Mouse (Mus musculus): Measurements from ENCODE around the gene S100pbp. TPM values are rescaled to one million over a fixed set of nuclear protein-coding genes. Genes with fewer than 3 reads are reported as not detected.

The S100pbp gene
- polyA plus RNA-seq, 1 experiment from 2014 or later, result 3.7 TPM

GRCm38 (mm10) chr4:129194280-129194679, 4.8 kb upstream of the S100pbp start:
- ATAC-seq (ENCODE audit: low FRiP score, low TSS enrichment), result no peak
- Histone ChIP-seq H3K4me1 (replicated peaks; ENCODE audit: control insufficient read depth, insufficient read depth) (peaks cover 5% of the 10 kb centered on the region; the same call in 1 of the 2 replicates), H3K4me2 (replicated peaks; ENCODE audit: low read depth) (no peak overlapping the region), H3K9me3 (ENCODE audit: control insufficient read depth, low read length) (no peaks in the 10 kb centered on the region), H3K27ac (replicated peaks) (no peak overlapping the region), H3K27me3 (ENCODE audit: control insufficient read depth, insufficient read depth, low read length) (no peaks in the 10 kb centered on the region), H3K4me3 (ENCODE audit: low read depth, low read length) (no peak overlapping the region), H3K36me3 (ENCODE audit: control insufficient read depth, insufficient read depth, low read length) (peaks cover 6% of the 10 kb centered on the region; the same call in 1 of the 2 replicates), H3K9ac (ENCODE audit: low read length) (no peak overlapping the region)
- TF ChIP-seq EP300 (optimal IDR thresholded peaks at IDR 0.05) (no peak), CTCF (IDR thresholded peaks at IDR 0.05; ENCODE audit: low read depth) (no peak)
- no peak for DNase-seq (ENCODE audit: low spot score)
- WGBS, result 90% methylated on average over 1 of the region's 1 CpGs

- no peak for ATAC-seq (ENCODE audit: low FRiP score, low TSS enrichment)
- Histone ChIP-seq H3K9me3 (ENCODE audit: control insufficient read depth, low read length) (no peaks in the 10 kb centered on the region), H3K27ac (replicated peaks) (no peak overlapping the region), H3K4me1 (replicated peaks; ENCODE audit: control insufficient read depth, insufficient read depth) (peaks cover 5% of the 10 kb centered on the region; the same call in 1 of the 2 replicates), H3K4me2 (replicated peaks; ENCODE audit: low read depth) (no peak overlapping the region), H3K27me3 (ENCODE audit: control insufficient read depth, insufficient read depth, low read length) (no peaks in the 10 kb centered on the region), H3K36me3 (ENCODE audit: control insufficient read depth, insufficient read depth, low read length) (no peaks in the 10 kb centered on the region; the same call in 1 of the 2 replicates), H3K4me3 (ENCODE audit: low read depth, low read length) (no peak overlapping the region), H3K9ac (ENCODE audit: low read length) (no peak overlapping the region)
- no peak for DNase-seq (ENCODE audit: low spot score)
- TF ChIP-seq EP300 (optimal IDR thresholded peaks at IDR 0.05), result no peak
- TF ChIP-seq CTCF (IDR thresholded peaks at IDR 0.05; ENCODE audit: low read depth), result no peak
- 70% methylated on average over 5 of the region's 5 CpGs for WGBS
These were observed 2.2 kb upstream of the S100pbp start for GRCm38 (mm10) chr4:129191691-129192090.

- WGBS, result 2% methylated on average over 12 of the region's 12 CpGs
- H3K9me3 ChIP-seq (ENCODE audit: control insufficient read depth, low read length), result no peaks in the 10 kb centered on the region
- peak overlapping the region; percentile 63 for H3K9ac ChIP-seq (ENCODE audit: low read length)
- peak overlapping the region; percentile 87 for H3K27ac ChIP-seq (replicated peaks)
- H3K4me2 ChIP-seq (replicated peaks; ENCODE audit: low read depth), result peak overlapping the region; percentile 66
- H3K27me3 ChIP-seq (ENCODE audit: control insufficient read depth, insufficient read depth, low read length), result no peaks in the 10 kb centered on the region
- ATAC-seq (ENCODE audit: low FRiP score, low TSS enrichment) (peak; percentile 12; the same call in 1 of the 2 replicates), DNase-seq (ENCODE audit: low spot score) (peak; percentile 31)
- H3K4me3 ChIP-seq (ENCODE audit: low read depth, low read length), result peak overlapping the region; percentile 64
- no peaks in the 10 kb centered on the region for H3K36me3 ChIP-seq (ENCODE audit: control insufficient read depth, insufficient read depth, low read length)
- H3K4me1 ChIP-seq (replicated peaks; ENCODE audit: control insufficient read depth, insufficient read depth), result peaks cover 5% of the 10 kb centered on the region; the same call in 1 of the 2 replicates
- TF ChIP-seq CTCF (IDR thresholded peaks at IDR 0.05; ENCODE audit: low read depth) (no peak), EP300 (optimal IDR thresholded peaks at IDR 0.05) (no peak)
These were observed 1.0 kb upstream of the S100pbp start for GRCm38 (mm10) chr4:129190538-129190937.

GRCm38 (mm10) chr4:129188803-129189541, 555 bp downstream of the S100pbp start:
- no peaks in the 10 kb centered on the region for H3K27me3 ChIP-seq (ENCODE audit: control insufficient read depth, insufficient read depth, low read length)
- H3K36me3 ChIP-seq (ENCODE audit: control insufficient read depth, insufficient read depth, low read length), result no peaks in the 10 kb centered on the region
- ATAC-seq (ENCODE audit: low FRiP score, low TSS enrichment), result peak; percentile 61
- WGBS, result under 1% methylated on average over 45 of the region's 74 CpGs
- TF ChIP-seq EP300 (optimal IDR thresholded peaks at IDR 0.05) (no peak), CTCF (IDR thresholded peaks at IDR 0.05; ENCODE audit: low read depth) (no peak)
- H3K4me3 ChIP-seq (ENCODE audit: low read depth, low read length), result peak overlapping the region; percentile 64
- peaks cover 5% of the 10 kb centered on the region; the same call in 1 of the 2 replicates for H3K4me1 ChIP-seq (replicated peaks; ENCODE audit: control insufficient read depth, insufficient read depth)
- H3K4me2 ChIP-seq (replicated peaks; ENCODE audit: low read depth), result peak overlapping the region; percentile 77
- DNase-seq (ENCODE audit: low spot score), result peak; percentile 61
- H3K9me3 ChIP-seq (ENCODE audit: control insufficient read depth, low read length), result no peaks in the 10 kb centered on the region
- H3K9ac ChIP-seq (ENCODE audit: low read length), result peak overlapping the region; percentile 85
- H3K27ac ChIP-seq (replicated peaks), result peak overlapping the region; percentile 88

- Histone ChIP-seq H3K9me3 (ENCODE audit: control insufficient read depth, low read length) (no peaks in the 10 kb centered on the region), H3K4me2 (replicated peaks; ENCODE audit: low read depth) (peak overlapping the region; percentile 77), H3K9ac (ENCODE audit: low read length) (0 out of 2 replicates have a peak overlapping the region, but pooled peaks have one; percentile 85), H3K27me3 (ENCODE audit: control insufficient read depth, insufficient read depth, low read length) (no peaks in the 10 kb centered on the region), H3K27ac (replicated peaks) (no peak overlapping the region; the same call in 1 of the 2 replicates), H3K36me3 (ENCODE audit: control insufficient read depth, insufficient read depth, low read length) (no peaks in the 10 kb centered on the region), H3K4me1 (replicated peaks; ENCODE audit: control insufficient read depth, insufficient read depth) (peaks cover 5% of the 10 kb centered on the region; the same call in 1 of the 2 replicates), H3K4me3 (ENCODE audit: low read depth, low read length) (peak overlapping the region; percentile 64)
- TF ChIP-seq CTCF (IDR thresholded peaks at IDR 0.05; ENCODE audit: low read depth) (no peak), EP300 (optimal IDR thresholded peaks at IDR 0.05) (no peak)
- 38% methylated on average over 5 of the region's 5 CpGs for WGBS
- ATAC-seq (ENCODE audit: low FRiP score, low TSS enrichment) (no peak), DNase-seq (ENCODE audit: low spot score) (no peak)
These were observed 1.4 kb downstream of the S100pbp start for GRCm38 (mm10) chr4:129188041-129188659.
